Mouse (Mus musculus): ENCODE results near the gene Vopp1.
"Not testable (repeated sequence)": the region's sequence is repeated elsewhere in the genome, so short reads cannot be mapped to it uniquely, and the experiment has no call there.

Gene Vopp1

GRCm38 (mm10) chr6:57824422-57825258, at the start of gene Vopp1:
Vopp1 (minus strand) TSS chr6:57825159.
- no peak for DNase-seq (ENCODE audit: extremely low read depth, low read depth, low spot score)

- no peak for DNase-seq (ENCODE audit: extremely low read depth, low read depth, low spot score)
Observed at GRCm38 (mm10) chr6:57859043-57860042, 34.4 kb upstream of the Vopp1 start.

GRCm38 (mm10) chr6:57851177-57851576, 26.2 kb upstream of the Vopp1 start:
- not testable (repeated sequence) for DNase-seq (ENCODE audit: extremely low read depth, low read depth, low spot score)

GRCm38 (mm10) chr6:57850286-57850685, 25.3 kb upstream of the Vopp1 start, which contains the start of gene Vmn1r21:
Vmn1r21 (minus strand) TSS chr6:57850343.
- no peak for DNase-seq (ENCODE audit: extremely low read depth, low read depth, low spot score)

DNA sequence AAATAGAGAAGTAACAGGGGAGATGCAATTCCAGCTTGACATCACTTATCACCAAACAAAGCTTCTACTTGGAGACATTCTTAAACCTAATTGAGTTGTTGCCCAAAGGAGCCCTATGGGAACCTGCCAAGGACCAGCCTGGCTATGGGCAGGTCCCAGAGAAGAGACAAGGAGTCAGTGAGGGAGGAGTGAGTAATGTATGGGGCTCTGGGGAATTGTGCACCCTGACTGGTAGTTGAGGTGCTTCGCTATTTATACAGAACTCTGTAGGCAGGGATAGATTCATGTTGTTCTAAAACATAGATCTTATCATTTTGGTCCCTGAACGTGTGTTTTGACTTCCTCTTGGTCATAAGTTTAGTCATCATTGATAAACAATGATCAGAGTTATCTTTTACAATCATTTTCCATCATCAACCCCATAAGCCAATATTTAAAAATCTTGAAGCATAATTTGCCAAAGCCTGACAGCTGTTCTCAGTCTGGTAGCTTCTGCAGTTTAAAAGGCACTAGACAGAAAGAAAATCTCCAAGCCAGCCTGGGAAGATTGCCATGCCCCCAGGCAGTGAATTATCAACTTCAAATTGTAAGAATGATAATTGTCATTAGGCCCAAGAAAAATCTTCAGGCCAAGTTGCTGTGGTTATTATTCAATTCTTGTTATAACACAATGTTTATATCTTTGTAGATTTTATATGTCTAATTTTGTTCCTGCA, 14.9 kb upstream of the Vopp1 start:
- no peak for DNase-seq (ENCODE audit: extremely low read depth, low read depth, low spot score)

DNA sequence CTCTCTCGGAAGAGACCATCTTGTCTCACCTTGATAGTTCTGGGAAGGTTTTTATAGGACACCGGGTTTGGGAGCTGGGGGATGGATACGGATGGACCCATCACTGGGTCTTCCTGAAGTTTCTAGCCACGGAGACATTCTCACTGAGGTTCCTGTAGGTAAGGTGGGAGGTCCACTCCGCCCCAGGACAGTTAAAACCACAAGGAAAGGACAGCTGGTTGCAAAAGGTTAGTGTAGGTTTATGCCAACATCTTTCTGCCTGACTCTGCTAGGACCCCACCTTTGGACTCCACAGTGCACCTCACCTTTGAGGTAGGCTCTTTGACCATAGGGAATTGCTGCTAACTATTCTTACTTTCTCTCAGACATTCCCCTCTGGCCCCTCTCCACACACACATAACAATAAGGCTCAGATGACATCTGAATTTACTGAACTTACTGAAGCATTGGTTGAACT, 328 bp upstream of the Vopp1 start:
- DNase-seq (ENCODE audit: extremely low read depth, low read depth, low spot score), result no peak

DNA sequence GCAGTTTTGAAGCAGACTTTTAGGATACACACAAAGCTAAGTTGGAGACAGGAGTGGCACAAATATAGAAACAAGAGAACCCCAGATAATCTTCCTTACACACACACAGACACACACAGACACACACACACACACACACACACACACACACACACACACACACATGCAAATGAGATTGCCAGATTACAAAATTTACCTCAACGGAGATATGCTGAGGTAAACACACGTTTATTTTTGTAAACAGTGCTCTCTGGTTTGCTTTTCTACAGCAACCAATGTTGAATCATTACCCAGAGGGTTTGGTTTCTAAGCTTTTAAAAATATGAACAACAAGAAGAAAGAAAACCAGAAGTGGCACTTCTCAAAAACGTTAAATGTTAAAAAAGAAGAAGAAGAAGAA, 1.5 kb downstream of the Vopp1 start:
- DNase-seq (ENCODE audit: extremely low read depth, low read depth, low spot score), result no peak

- DNase-seq (ENCODE audit: extremely low read depth, low read depth, low spot score), result no peak
Observed at GRCm38 (mm10) chr6:57822648-57823410, 2.1 kb downstream of the Vopp1 start.

GRCm38 (mm10) chr6:57814436-57814940, 10.5 kb downstream of the Vopp1 start:
- DNase-seq (ENCODE audit: extremely low read depth, low read depth, low spot score), result no peak

DNA sequence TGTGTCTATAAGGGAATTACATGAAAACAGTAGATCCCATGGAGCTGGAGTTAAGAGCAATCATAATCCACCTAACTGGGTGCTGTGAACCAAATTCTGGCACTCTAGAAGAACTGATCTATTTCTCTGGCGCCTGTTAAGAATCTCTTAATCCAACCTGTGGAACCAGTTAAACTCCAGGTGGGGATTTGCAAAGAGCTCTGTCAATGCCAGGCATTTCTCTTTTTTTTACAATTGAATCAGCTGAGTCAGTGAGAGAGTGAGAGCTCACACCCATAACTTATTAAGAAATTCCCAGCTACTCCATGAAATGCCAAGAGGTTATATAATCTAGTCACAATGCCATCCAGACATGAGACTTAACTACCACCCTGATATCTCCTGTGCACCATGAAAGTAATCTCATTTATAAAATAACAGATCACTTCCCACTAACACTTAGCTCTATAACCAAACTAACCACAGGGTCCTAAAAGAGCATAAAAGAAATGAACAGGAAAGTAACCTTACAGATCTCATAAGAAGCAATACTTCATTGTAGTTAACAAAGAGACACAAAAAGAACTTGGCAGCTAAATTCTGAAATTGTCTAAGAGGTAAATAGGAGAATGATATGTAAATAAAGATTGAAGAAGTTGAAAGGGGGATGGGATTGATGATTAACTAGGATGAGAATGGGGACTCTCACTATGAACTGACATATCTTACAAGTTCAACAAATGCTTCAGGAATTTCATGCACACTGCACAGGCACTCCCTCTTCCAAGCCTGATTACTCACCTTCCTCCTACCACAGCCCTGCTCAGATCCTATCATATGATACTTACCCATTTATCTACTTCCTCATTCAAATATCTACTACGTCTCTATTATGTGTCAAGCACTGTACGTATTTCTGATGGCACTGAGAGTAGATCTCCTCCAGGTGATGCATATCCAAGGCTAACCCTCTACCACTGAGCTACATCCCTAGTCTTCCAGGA, 12.9 kb downstream of the Vopp1 start:
- DNase-seq (ENCODE audit: extremely low read depth, low read depth, low spot score), result peak; percentile 73

DNA sequence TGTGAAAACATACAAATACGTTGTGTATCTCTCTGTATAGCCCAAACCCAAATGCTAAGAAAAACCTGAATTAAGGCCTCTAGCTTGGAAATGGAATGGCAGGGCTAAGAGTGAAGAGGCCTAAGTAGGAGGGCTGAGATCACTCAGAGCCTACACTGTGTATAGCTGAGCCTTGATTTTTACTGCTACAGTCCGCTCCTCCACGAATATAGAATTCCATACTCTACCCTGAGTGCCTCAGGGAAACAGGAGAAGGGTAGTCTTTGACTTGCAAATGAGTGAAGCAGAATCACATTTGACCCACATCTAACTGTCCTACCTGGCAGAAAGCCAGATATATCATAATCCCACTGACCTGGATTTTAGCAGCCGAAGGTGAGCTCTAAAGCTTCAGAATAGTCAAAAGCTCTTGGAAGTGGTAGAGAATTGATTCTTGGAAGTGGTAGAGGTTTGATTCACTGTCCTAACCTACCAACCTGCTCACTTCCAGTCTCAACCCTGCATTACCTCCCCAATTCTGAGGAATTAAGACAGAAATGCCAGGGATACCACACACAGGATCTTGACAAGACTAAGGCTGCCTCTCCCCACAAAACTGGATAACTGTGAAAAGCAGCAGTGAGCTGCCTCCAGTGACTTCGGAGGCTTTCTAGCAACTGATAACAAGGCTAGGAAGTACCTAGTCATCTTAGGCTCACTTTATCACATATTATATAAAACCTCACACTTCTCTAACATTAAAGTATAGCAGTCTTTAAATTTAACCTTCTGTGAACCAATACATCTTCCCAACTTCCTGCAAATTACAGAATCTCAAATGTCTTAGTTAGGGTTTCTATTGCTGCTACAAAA, 19.5 kb downstream of the Vopp1 start:
- DNase-seq (ENCODE audit: extremely low read depth, low read depth, low spot score), result no peak

GRCm38 (mm10) chr6:57803130-57803529, 21.8 kb downstream of the Vopp1 start:
- no peak for DNase-seq (ENCODE audit: extremely low read depth, low read depth, low spot score)

DNA sequence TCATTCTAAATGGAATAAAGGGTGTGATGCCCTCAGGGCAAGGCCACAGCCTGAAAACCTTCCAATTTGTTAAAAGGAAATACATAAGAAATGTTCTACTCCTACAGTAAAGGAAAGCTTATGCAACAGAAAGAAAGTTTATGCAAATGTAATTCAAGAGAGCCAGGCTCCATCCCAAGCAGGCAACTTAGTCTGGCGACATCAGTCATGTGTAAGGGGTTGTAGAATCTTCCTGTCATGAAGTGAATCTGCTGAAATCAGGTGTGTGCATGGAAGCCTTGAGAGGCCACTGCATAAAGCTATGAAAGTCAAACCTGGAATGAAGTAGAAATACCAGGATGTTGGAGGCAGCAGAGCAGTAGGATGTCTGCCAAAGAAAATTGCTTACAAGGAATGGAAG, 26.0 kb downstream of the Vopp1 start:
- DNase-seq (ENCODE audit: extremely low read depth, low read depth, low spot score), result no peak

DNA sequence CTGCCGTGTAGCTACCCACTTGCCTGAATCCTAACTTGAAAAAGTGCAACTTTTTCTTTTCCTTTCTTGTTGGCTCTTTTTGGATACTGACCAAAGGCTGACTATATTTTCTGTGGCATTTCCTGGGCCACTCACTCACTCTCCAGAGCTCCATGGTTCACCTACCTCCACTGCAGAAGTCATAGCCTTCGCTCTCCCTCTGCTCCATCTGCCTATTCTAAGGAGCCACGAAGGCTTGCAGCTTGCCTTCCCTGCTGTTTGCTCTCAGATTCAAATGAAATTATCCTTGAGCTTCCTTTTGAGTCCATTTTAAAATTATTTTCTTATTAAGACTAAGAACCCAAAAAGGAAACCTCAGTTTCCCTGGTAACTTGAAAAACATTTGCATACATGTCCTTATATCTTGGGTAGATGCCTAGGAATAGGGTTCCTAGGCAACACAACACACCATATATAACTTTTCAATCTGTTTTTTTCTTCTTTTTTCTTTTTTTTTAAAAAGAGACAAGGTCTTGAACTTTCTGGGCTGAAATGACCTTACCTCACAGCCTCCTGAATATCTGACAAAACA, 28.0 kb downstream of the Vopp1 start:
- DNase-seq (ENCODE audit: extremely low read depth, low read depth, low spot score), result no peak

DNA sequence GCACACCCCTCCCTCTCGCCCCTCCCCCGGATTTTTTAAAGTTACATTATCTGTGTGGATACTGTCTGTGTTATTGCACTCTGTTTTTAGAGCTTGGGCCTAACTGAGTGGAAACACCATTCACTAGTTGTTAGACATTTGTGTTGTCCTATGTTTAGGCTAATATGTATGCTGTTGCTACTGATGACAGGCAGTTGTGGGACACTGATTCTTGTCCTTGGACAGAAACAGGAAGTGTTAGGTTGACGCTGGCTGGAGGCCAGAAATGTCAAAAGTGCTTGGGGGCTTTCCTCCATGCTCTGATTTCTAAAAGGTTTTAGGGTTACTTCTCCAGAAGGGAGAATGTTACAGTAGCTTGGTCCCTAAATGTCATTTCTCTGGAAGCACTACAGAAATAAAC, 29.1 kb downstream of the Vopp1 start:
- no peak for DNase-seq (ENCODE audit: extremely low read depth, low read depth, low spot score)

DNA sequence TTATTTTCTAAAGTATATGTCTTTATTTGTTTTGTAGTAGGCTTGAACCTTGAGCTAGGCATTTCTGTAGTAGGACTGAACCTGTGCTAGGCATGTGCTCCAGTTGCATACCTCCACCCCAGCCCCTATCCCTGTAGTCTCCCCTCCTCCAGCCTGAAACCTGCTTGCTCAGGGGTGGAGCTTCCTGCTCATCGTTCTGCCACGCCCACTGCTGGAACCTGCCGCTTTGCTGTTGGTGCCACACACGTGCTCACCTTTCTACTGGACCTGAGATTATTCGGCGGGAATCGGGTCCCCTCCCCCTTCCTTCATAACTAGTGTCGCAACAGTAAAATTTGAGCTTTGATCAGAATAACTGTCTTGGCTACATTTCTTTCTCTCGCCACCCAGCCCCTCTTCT, 32.1 kb downstream of the Vopp1 start:
- not testable (repeated sequence) for DNase-seq (ENCODE audit: extremely low read depth, low read depth, low spot score)

GRCm38 (mm10) chr6:57790542-57790941, 34.4 kb downstream of the Vopp1 start:
- no peak for DNase-seq (ENCODE audit: extremely low read depth, low read depth, low spot score)

GRCm38 (mm10) chr6:57787376-57787775, 37.6 kb downstream of the Vopp1 start:
- DNase-seq (ENCODE audit: extremely low read depth, low read depth, low spot score), result no peak

Measured in fat pad, adult 2 months (tissue).